Mouse (Mus musculus): Measurements from ENCODE around the gene Pfkfb3.

Pfkfb3 gene

GRCm38 (mm10) chr2:11563256-11563655 lies 9.4 kb upstream of the Pfkfb3 start:
- no peak for TF ChIP-seq GATA4 (IDR thresholded peaks at IDR 0.05; ENCODE audit: insufficient replicate concordance, low read length)

DNA sequence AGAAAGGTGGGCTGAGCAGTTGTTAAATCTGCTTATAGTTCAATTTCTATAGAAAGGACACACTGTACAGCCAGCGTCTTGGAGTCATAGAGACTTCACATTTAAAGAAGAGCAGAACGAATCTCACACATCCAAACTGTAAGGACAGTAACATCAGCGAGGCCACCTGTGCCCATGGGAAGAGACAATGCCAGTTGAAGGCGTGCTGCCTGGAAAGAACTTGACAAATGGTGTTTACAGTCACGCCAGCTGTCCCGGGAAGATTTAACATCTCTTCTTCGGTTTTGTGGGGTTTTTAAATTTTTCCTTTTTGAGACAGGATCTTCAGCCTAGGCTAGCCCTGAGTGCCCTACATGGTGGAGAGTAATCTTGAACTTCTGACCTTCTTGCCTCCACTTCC lies 4.8 kb upstream of the Pfkfb3 start:
- TF ChIP-seq GATA4 (IDR thresholded peaks at IDR 0.05; ENCODE audit: insufficient replicate concordance, low read length) = no peak

GRCm38 (mm10) chr2:11557244-11557643 lies 3.4 kb upstream of the Pfkfb3 start:
- no peak for TF ChIP-seq GATA4 (IDR thresholded peaks at IDR 0.05; ENCODE audit: insufficient replicate concordance, low read length)

GRCm38 (mm10) chr2:11555316-11555715 lies 1.4 kb upstream of the Pfkfb3 start:
- TF ChIP-seq GATA4 (IDR thresholded peaks at IDR 0.05; ENCODE audit: insufficient replicate concordance, low read length) = no peak

DNA sequence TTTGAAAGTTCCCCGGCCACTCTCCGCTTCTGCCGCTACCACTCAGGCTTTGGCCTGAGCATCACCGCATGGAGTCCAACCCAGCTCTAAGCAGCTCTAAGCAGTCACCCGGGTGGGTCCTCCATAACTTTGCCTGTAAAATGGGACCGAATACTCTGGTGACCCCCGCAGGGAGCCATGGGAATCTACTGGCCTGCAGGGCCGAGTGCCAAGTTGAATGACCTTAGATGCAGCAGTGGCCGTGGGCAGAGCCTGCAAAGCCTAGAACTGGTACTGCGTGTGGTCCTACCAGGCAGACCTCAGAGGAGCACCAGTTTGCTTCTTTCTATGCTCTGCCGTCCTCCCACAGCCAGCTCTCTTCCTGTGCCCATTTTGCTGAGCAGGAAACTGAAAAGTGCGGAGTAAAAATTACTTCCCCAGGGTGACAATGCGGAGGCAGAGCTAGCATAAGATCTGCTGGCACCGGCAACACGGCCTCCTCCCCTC lies 868 bp downstream of the Pfkfb3 start:
- TF ChIP-seq GATA4 (IDR thresholded peaks at IDR 0.05; ENCODE audit: insufficient replicate concordance, low read length) = no peak

DNA sequence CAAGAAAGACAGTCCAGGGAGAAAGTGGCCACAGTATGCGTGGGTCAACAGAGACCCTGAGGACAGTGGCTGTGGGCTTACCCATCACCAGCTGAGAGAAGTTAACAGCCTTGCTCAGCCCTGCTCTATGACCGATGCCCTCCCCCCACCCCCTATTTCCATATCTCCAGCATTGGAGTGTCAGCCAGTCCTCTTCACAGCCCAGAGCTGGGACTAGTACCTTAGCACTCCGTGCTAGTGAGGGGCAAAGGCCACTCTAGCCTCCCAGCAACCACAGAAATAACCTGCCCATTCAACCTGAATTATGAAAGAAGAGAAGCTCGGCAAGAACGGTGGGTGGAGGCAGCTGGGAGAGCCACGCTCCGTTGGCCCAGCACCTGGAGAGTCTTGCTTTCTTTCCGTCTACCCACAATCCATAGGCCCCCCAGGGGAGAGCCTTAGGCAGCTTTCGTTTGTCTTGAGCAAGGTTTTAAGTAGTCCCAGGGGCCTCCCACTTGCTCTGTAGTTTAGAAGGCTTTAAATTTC lies 1.5 kb downstream of the Pfkfb3 start:
- TF ChIP-seq GATA4 (IDR thresholded peaks at IDR 0.05; ENCODE audit: insufficient replicate concordance, low read length) = no peak

- no peak for TF ChIP-seq GATA4 (IDR thresholded peaks at IDR 0.05; ENCODE audit: insufficient replicate concordance, low read length)
Observed at GRCm38 (mm10) chr2:11551726-11552125, 2.2 kb downstream of the Pfkfb3 start.

DNA sequence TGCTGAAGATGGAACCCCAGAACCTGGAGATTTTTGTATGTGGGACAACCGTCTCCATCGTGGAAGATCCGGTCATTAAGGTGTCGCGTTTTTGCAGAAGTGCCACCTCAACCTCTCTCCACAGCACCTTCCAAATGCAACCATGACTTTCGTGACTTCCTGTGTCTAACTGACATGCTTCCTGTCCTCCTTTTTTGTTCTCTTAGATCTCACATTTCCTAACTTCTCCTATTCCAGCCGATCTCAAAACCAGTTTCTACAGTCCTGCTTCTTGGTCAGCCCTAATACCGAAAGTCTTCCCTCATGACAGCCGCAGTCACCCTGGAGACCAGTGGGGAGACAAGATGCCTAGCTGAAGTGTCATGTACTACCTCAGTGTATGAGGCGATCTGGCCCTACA lies 5.4 kb downstream of the Pfkfb3 start:
- no peak for TF ChIP-seq GATA4 (IDR thresholded peaks at IDR 0.05; ENCODE audit: insufficient replicate concordance, low read length)

DNA sequence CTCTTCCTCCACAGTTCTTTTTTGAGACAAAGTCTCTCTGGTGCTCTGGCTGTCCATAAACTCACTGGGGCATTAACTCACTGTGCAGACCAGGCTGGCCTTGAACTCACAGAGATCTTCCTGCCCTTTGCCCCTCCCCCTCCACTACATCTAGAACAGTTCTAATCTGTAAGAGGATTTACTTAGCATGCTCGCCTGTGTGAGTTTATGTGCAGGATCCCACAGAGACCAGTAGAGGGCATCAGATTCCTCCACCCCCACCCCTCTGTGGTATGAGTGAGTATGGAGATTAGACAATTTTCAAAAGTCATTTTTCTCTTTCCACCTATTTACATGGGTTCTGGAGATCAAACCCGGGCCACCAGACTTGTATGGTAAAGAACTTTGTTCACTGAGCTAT lies 6.3 kb downstream of the Pfkfb3 start:
- no peak for TF ChIP-seq GATA4 (IDR thresholded peaks at IDR 0.05; ENCODE audit: insufficient replicate concordance, low read length)

- TF ChIP-seq GATA4 (IDR thresholded peaks at IDR 0.05; ENCODE audit: insufficient replicate concordance, low read length) = no peak
Observed at GRCm38 (mm10) chr2:11546091-11546490, 7.8 kb downstream of the Pfkfb3 start.

DNA sequence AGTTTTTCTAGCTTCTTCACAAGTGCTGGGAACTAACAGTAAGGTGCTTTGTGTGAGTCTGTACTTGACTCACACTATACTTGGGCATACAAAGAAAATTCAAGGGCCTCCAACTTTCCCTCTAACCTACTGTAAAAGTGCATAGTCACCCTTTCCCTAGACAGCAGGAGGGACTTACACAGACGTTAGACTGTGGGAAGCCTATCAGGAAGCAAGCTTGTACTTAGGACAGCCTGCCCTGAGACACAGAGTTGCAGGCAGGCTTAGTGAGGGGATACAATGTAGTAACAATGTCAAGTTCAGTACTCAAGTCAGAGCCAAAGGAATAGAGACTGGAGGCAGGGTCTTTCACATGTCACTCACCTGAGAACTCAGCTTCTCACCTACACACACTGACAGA lies 8.5 kb downstream of the Pfkfb3 start:
- no peak for TF ChIP-seq GATA4 (IDR thresholded peaks at IDR 0.05; ENCODE audit: insufficient replicate concordance, low read length)

- TF ChIP-seq GATA4 (IDR thresholded peaks at IDR 0.05; ENCODE audit: insufficient replicate concordance, low read length) = peak; percentile 94; the same call in 1 of the 2 replicates
Observed at GRCm38 (mm10) chr2:11544342-11544741, 9.5 kb downstream of the Pfkfb3 start.

DNA sequence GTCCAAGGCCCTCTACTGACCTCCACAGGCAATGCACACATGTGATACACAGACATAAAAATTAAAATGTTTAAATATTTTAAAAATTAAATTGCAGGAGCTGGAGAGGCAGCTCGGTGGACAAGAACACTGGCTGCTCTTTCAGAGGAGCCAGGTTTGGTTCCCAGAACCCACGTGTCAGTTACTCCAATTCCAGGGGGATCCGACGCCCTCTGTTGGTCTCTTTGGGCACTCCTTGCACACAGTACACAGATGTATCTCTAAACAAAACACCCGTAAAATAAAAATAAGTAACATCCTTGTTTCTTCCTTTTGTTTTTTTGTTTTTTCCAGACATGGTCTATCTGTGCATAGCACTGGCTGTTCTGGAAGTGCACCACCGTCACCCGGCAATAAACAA lies 10.7 kb downstream of the Pfkfb3 start:
- no peak for TF ChIP-seq GATA4 (IDR thresholded peaks at IDR 0.05; ENCODE audit: insufficient replicate concordance, low read length)

DNA sequence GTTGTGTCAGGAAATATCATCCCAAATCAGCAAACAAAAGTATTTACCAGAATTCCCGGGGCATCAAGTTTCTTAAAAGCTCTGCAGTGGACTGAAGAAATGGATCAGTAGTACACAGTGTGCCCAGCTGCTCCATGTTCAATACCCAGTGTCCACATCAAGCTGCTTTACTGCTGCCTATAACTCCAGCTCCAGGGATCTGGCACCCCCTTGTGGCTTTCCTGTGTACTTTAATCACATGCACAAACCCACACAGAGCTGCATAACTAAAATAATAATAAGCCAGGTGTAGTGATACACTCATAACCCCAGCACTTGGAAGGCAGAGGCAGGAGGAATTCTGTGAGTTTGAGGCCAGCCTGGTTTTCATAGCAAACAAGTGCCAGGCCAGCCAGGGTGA lies 11.2 kb downstream of the Pfkfb3 start:
- no peak for TF ChIP-seq GATA4 (IDR thresholded peaks at IDR 0.05; ENCODE audit: insufficient replicate concordance, low read length)

- no peak for TF ChIP-seq GATA4 (IDR thresholded peaks at IDR 0.05; ENCODE audit: insufficient replicate concordance, low read length)
Observed at GRCm38 (mm10) chr2:11542121-11542520, 11.8 kb downstream of the Pfkfb3 start.

GRCm38 (mm10) chr2:11535966-11536365 lies 17.9 kb downstream of the Pfkfb3 start:
- TF ChIP-seq GATA4 (IDR thresholded peaks at IDR 0.05; ENCODE audit: insufficient replicate concordance, low read length) = no peak

DNA sequence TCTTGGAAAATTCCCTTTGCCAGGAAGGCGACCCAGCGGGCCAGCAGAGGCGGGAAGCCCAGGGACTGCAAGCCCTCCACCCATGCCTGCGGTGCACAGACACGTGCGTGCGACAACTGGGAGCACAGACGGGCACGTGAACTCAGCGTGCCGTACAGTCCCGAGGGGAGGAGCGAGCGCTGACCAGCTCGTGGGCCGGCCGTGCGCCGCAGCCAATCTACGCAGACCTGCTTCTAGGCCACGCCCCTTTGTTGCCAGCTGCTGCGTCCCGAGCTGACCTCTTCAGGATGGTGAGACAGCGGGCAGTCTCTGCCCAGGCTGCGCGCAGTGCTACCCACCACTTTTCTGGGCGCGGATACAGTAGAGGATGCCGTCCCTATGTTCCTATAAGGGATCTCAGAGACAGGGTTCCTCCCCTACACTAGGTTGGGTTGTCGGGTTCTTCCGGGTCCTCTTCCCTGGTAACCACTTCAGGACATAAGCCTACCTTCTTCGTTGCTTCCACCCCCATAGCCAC lies 18.4 kb downstream of the Pfkfb3 start:
- peak; percentile 57; the same call in 1 of the 2 replicates for TF ChIP-seq GATA4 (IDR thresholded peaks at IDR 0.05; ENCODE audit: insufficient replicate concordance, low read length)
